Mouse (Mus musculus): ENCODE results near the gene Phf12.

DNA sequence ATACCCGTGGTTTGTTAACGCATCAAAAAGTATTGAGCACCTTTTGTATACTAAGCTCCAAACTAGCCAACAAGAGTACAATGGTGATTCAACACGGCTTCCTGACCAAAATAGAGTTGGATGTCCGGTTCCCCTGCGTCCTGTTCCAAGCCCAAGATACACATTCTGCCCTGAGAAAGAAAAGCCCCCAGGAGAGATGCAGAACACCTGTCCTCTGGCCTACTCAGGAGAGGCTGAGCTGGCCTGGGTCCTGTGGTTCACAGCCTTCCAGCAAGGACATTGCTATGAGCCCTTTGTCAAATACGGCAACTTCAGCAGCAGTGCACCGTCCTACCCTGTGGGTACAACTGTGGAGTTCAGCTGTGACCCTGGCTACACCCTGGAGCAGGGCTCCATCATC is 9.0 kb upstream of the Phf12 start:
- TF ChIP-seq GATA1 (IDR thresholded peaks at IDR 0.05; ENCODE audit: low read length) (no peak), TAL1 (IDR thresholded peaks at IDR 0.05; ENCODE audit: low read length) (no peak)

Measured in erythroblast, embryonic 14.5 days (primary cell).